Mouse (Mus musculus): ENCODE measurements around the gene Ecsit. TPM values are rescaled to one million over a fixed set of nuclear protein-coding genes. Genes with fewer than 3 reads are reported as not detected.

Ecsit gene
- polyA plus RNA-seq, 1 experiment = 85.2 TPM

- peaks cover 4% of the 10 kb centered on the region; the same call in 1 of the 2 replicates for H3K4me1 ChIP-seq (ENCODE audit: control insufficient read depth, insufficient read depth, low read length)
- WGBS = 55% methylated on average over 3 of the region's 3 CpGs
- no peak for DNase-seq
- H3K27ac ChIP-seq (ENCODE audit: insufficient read depth, low read length) = no peak overlapping the region
- H3K27me3 ChIP-seq (ENCODE audit: control insufficient read depth, insufficient read depth, low read length) = no peaks in the 10 kb centered on the region
- TF ChIP-seq CTCF (IDR thresholded peaks at IDR 0.05; ENCODE audit: borderline replicate concordance, insufficient read depth, low read depth, low read length) (no peak), POLR2A (IDR thresholded peaks at IDR 0.05; ENCODE audit: borderline replicate concordance, insufficient read depth, low read length) (no peak)
- H3K4me3 ChIP-seq (replicated peaks; ENCODE audit: insufficient read depth, low read depth, low read length) = no peak overlapping the region
These were observed 36.8 kb upstream of the Ecsit start for GRCm38 (mm10) chr9:22122005-22122404.

DNA sequence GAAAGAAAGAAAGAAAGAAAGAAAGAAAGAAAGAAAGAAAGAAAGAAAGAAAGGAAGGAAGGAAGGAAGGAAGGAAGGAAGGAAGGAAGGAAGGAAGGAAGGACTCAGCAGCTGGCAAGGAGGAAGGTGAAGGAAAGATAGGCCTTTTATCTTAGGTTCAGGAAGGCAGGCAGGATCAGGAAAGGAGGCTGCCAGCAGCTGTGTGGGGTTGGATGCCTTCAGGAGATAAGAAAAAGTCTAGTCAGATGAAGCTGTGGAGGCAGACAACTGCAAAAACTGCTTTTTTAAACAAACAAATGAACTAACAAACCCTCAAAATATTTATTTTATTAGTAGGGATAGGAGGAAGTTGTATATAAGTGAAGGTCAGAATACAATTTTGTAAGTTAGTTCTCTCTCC is 36.3 kb upstream of the Ecsit start:
- TF ChIP-seq POLR2A (IDR thresholded peaks at IDR 0.05; ENCODE audit: borderline replicate concordance, insufficient read depth, low read length) (no peak), CTCF (IDR thresholded peaks at IDR 0.05; ENCODE audit: borderline replicate concordance, insufficient read depth, low read depth, low read length) (no peak)
- Histone ChIP-seq H3K27ac (ENCODE audit: insufficient read depth, low read length) (no peak overlapping the region), H3K4me3 (replicated peaks; ENCODE audit: insufficient read depth, low read depth, low read length) (no peak overlapping the region), H3K4me1 (ENCODE audit: control insufficient read depth, insufficient read depth, low read length) (peaks cover 4% of the 10 kb centered on the region; the same call in 1 of the 2 replicates), H3K27me3 (ENCODE audit: control insufficient read depth, insufficient read depth, low read length) (no peaks in the 10 kb centered on the region)
- DNase-seq = no peak

- Histone ChIP-seq H3K4me1 (ENCODE audit: control insufficient read depth, insufficient read depth, low read length) (peaks cover 9% of the 10 kb centered on the region), H3K4me3 (replicated peaks; ENCODE audit: insufficient read depth, low read depth, low read length) (no peak overlapping the region), H3K27me3 (ENCODE audit: control insufficient read depth, insufficient read depth, low read length) (no peaks in the 10 kb centered on the region), H3K27ac (ENCODE audit: insufficient read depth, low read length) (no peak overlapping the region)
- 54% methylated on average over 4 of the region's 4 CpGs for WGBS
- TF ChIP-seq POLR2A (IDR thresholded peaks at IDR 0.05; ENCODE audit: borderline replicate concordance, insufficient read depth, low read length) (no peak), CTCF (IDR thresholded peaks at IDR 0.05; ENCODE audit: borderline replicate concordance, insufficient read depth, low read depth, low read length) (no peak)
- DNase-seq = no peak
These were observed 34.3 kb upstream of the Ecsit start for GRCm38 (mm10) chr9:22119543-22119942.

- peak; percentile 66 for TF ChIP-seq CTCF (IDR thresholded peaks at IDR 0.05; ENCODE audit: borderline replicate concordance, insufficient read depth, low read depth, low read length)
- no peak for TF ChIP-seq POLR2A (IDR thresholded peaks at IDR 0.05; ENCODE audit: borderline replicate concordance, insufficient read depth, low read length)
- H3K27ac ChIP-seq (ENCODE audit: insufficient read depth, low read length) = no peak overlapping the region
- 33% methylated on average over 10 of the region's 10 CpGs for WGBS
- peaks cover 9% of the 10 kb centered on the region for H3K4me1 ChIP-seq (ENCODE audit: control insufficient read depth, insufficient read depth, low read length)
- peak; percentile 64 to 75 for DNase-seq
- H3K27me3 ChIP-seq (ENCODE audit: control insufficient read depth, insufficient read depth, low read length) = no peaks in the 10 kb centered on the region
- peak overlapping the region; percentile 87 for H3K4me3 ChIP-seq (replicated peaks; ENCODE audit: insufficient read depth, low read depth, low read length)
These were observed 32.7 kb upstream of the Ecsit start for GRCm38 (mm10) chr9:22117754-22118456.

DNA sequence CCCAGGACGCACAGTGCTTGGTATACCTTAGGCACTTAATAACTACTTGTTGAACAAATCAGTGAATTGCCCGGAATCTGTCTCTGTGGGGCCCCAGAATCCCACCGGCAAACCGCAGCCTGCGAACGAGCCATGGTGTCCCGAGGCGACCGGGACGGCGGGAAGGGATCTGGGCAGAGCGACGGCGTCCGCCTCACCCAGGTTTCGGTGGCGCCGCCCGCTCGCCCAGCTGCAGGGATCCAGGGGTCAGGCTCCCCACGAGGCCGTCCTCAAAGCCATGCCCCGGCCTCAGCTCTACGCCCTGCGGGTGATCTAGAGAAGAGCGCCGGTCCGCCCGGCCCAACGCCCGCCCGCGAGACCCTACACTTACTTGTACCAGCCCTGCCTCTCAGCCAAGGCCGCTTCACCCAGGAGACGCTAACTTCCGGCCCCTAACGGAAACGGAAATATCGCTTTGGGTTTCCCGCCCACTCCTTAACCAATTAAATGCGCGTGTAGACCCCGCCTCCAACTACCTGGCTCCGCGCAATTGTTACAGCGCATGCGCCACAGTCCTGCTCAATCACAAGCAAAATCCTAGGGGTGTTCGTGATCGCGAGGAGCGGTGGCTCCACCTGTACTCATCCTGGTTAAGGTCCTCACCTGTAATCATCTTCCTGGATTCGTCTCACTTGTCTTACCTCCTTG is 31.6 kb upstream of the Ecsit start, which contains the start of gene Elof1:
Gene Elof1, minus strand, starts transcription at position 433 of the 687 bp plus-strand sequence.
- TF ChIP-seq POLR2A (IDR thresholded peaks at IDR 0.05; ENCODE audit: borderline replicate concordance, insufficient read depth, low read length) (peak; percentile 96; the same call in 1 of the 2 replicates), CTCF (IDR thresholded peaks at IDR 0.05; ENCODE audit: borderline replicate concordance, insufficient read depth, low read depth, low read length) (no peak)
- Histone ChIP-seq H3K4me3 (replicated peaks; ENCODE audit: insufficient read depth, low read depth, low read length) (peak within 1 kb of the TSS; percentile 87), H3K4me1 (ENCODE audit: control insufficient read depth, insufficient read depth, low read length) (peaks cover 9% of the 10 kb centered on the region), H3K27me3 (ENCODE audit: control insufficient read depth, insufficient read depth, low read length) (no peaks in the 10 kb centered on the region), H3K27ac (ENCODE audit: insufficient read depth, low read length) (peak within 1 kb of the TSS; percentile 72)
- DNase-seq = peak; percentile 96 to 97
- WGBS = under 1% methylated on average over 52 of the region's 52 CpGs

DNA sequence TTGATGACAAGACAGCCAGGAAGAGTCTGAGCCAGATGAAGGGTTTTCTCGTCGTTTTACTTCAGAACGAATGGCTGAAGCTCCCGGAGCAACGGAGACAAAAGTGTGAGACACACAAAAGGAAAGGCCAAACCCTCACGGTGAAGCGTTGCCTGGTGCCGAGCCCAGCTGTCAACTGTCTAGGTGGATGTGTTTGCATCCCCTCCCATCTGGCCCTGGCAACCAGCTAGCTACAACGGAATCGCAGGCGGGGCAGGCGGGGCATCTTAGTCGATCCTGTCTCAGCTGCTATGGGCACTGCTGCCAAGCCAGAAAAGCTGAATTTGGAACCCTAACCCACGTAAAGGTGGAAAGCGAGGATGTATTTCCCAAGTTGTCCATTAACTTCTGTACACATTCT is 30.8 kb upstream of the Ecsit start:
- peak overlapping the region; percentile 87 for H3K4me3 ChIP-seq (replicated peaks; ENCODE audit: insufficient read depth, low read depth, low read length)
- WGBS = 3% methylated on average over 15 of the region's 15 CpGs
- no peaks in the 10 kb centered on the region for H3K27me3 ChIP-seq (ENCODE audit: control insufficient read depth, insufficient read depth, low read length)
- TF ChIP-seq POLR2A (IDR thresholded peaks at IDR 0.05; ENCODE audit: borderline replicate concordance, insufficient read depth, low read length) (no peak), CTCF (IDR thresholded peaks at IDR 0.05; ENCODE audit: borderline replicate concordance, insufficient read depth, low read depth, low read length) (no peak)
- no peak overlapping the region for H3K27ac ChIP-seq (ENCODE audit: insufficient read depth, low read length)
- peak in 1 of 2 experiments; percentile 29 for DNase-seq
- H3K4me1 ChIP-seq (ENCODE audit: control insufficient read depth, insufficient read depth, low read length) = peaks cover 9% of the 10 kb centered on the region

- no peak for TF ChIP-seq CTCF (IDR thresholded peaks at IDR 0.05; ENCODE audit: borderline replicate concordance, insufficient read depth, low read depth, low read length)
- no peak for TF ChIP-seq POLR2A (IDR thresholded peaks at IDR 0.05; ENCODE audit: borderline replicate concordance, insufficient read depth, low read length)
- Histone ChIP-seq H3K4me1 (ENCODE audit: control insufficient read depth, insufficient read depth, low read length) (peaks cover 9% of the 10 kb centered on the region), H3K27ac (ENCODE audit: insufficient read depth, low read length) (no peak overlapping the region), H3K4me3 (replicated peaks; ENCODE audit: insufficient read depth, low read depth, low read length) (no peak overlapping the region), H3K27me3 (ENCODE audit: control insufficient read depth, insufficient read depth, low read length) (no peaks in the 10 kb centered on the region)
- 41% methylated on average over 4 of the region's 4 CpGs for WGBS
- no peak for DNase-seq
These were observed 30.4 kb upstream of the Ecsit start for GRCm38 (mm10) chr9:22115635-22116034.

DNA sequence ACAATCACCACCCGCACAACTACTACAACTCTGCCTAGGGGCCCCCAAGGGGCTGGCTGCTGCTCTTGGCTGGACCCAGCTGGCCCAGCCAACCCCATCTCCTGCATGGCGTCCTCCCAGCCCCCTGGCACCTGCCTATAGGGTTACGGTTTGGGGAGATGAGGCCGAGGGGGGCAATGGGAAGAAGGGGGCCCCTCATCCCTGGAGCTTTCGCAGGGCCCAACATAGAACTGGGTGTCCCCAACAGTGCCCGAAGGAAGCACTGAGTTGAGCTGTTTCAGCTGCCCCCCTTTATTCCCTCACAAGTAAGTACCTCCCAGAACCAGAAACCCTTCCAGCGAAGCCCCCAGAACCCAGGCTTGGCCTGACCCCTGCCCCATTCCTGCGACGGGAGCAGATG is 23.0 kb upstream of the Ecsit start:
- DNase-seq = no peak
- H3K27me3 ChIP-seq (ENCODE audit: control insufficient read depth, insufficient read depth, low read length) = no peaks in the 10 kb centered on the region
- H3K27ac ChIP-seq (ENCODE audit: insufficient read depth, low read length) = no peak overlapping the region
- H3K4me1 ChIP-seq (ENCODE audit: control insufficient read depth, insufficient read depth, low read length) = no peaks in the 10 kb centered on the region
- no peak overlapping the region for H3K4me3 ChIP-seq (replicated peaks; ENCODE audit: insufficient read depth, low read depth, low read length)
- WGBS = 72% methylated on average over 9 of the region's 9 CpGs
- TF ChIP-seq POLR2A (IDR thresholded peaks at IDR 0.05; ENCODE audit: borderline replicate concordance, insufficient read depth, low read length) = no peak
- TF ChIP-seq CTCF (IDR thresholded peaks at IDR 0.05; ENCODE audit: borderline replicate concordance, insufficient read depth, low read depth, low read length) = no peak
